Mouse (Mus musculus) adrenal gland, adult 2 months (tissue): ENCODE data around the gene Scgb2b17. TPM values are rescaled to one million over a fixed set of nuclear protein-coding genes. Genes with fewer than 3 reads are reported as not detected.
"Not testable (repeated sequence)": the region's sequence is repeated elsewhere in the genome, so short reads cannot be mapped to it uniquely, and the experiment has no call there.

Source experiments
- DNase-seq: peaks from one replicate; pipeline ENCODE4 v3.0.0; 2021
- long read RNA-seq: library from polyadenylated mRNA; stranded (forward); transcript quantifications from one replicate; pipeline ENCODE4 v2.0.0, GENCODE M21; 2021
- polyA plus RNA-seq: library from polyadenylated mRNA; depleted of rRNA; stranded (reverse); fragments of >200 nt; gene quantifications from 2 replicates; pipeline ENCODE4 v1.2.3, GENCODE M21; 2012; rRNA removed
- total RNA-seq, 2 experiments: library from RNA; stranded (reverse); gene quantifications; 2 replicates each; pipeline ENCODE4 v1.2.3; 2021

Gene Scgb2b17
- total RNA-seq (not detected), polyA plus RNA-seq (not detected in 2 replicates)
- long read RNA-seq: 0 reads

DNA sequence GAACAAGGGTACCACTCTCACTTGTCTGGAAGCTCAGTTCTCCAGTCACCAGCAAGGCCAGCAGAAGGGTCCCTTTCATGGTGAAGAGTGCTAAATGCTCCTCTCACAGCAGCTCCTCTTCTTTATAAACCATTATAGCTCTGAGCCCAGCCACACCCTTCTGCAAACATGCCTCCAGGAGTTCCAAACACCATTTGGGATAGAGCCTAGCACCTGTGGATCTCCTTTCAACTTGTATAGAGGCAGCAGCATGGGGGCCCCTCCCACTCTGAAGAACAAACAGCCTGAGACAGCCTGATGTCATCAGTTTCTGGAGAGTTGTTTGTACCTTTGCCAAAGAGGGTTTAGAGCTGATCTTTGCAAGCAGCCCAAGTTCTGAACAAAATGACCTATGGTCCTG, at the start of gene Scgb2b17:
Gene Scgb2b17, minus strand, starts transcription at position 101 of the 400 bp plus-strand sequence.
- not testable (repeated sequence) for DNase-seq

DNA sequence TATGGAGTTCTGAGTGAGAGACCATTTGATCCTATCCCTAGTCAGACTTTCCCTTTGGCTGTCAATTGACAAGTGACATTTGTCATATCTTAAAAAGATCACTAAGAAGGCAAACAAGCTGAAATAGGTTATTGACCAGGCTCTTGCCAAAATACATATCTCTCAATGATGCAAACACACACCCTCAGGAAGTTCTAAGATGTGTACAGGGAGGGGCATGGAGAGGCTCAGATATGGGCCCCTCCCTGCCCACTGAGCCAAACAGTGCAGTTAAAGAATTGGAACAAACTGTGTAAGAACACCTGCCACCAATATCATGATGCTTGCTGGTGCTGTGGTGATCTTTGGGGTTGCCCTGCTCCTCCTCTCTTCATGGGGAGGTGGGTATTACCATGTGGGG, 6.8 kb upstream of the Scgb2b17 start, which contains the start of gene Scgb1b17:
Gene Scgb1b17, plus strand, starts transcription at position 301 of the 400 bp plus-strand sequence.
- DNase-seq: not testable (repeated sequence)

Other genes with a start within 250 kb of the Scgb2b17 start
- gene Scgb2b15, start 226.9 kb downstream of the Scgb2b17 start, total RNA-seq: not detected
- gene Scgb2b15, start 226.9 kb downstream of the Scgb2b17 start, polyA plus RNA-seq: not detected in 2 replicates
- gene Scgb1b15, start 220.0 kb downstream of the Scgb2b17 start, total RNA-seq: not detected
- not detected in 2 replicates for gene Scgb1b15, start 220.0 kb downstream of the Scgb2b17 start, polyA plus RNA-seq
- gene Scgb1b17, start 6.9 kb upstream of the Scgb2b17 start, total RNA-seq: not detected
- not detected in 2 replicates for gene Scgb1b17, start 6.9 kb upstream of the Scgb2b17 start, polyA plus RNA-seq
- not detected for gene Scgb2b18, start 117.3 kb upstream of the Scgb2b17 start, total RNA-seq
- gene Scgb2b18, start 117.3 kb upstream of the Scgb2b17 start, polyA plus RNA-seq: not detected in 2 replicates
- not detected for gene Scgb1b18, start 129.0 kb upstream of the Scgb2b17 start, total RNA-seq
- not detected in 2 replicates for gene Scgb1b18, start 129.0 kb upstream of the Scgb2b17 start, polyA plus RNA-seq
- gene Scgb2b19, start 223.8 kb upstream of the Scgb2b17 start, total RNA-seq: not detected
- gene Scgb2b19, start 223.8 kb upstream of the Scgb2b17 start, polyA plus RNA-seq: not detected in 2 replicates
- not detected for gene Scgb1b19, start 230.7 kb upstream of the Scgb2b17 start, total RNA-seq
- not detected in 2 replicates for gene Scgb1b19, start 230.7 kb upstream of the Scgb2b17 start, polyA plus RNA-seq